Mouse (Mus musculus) spleen, adult 2 months (tissue): ENCODE measurements around the gene Fam227a.

ENCODE experiments used
- CTCF ChIP-seq: fragments of 200-500 bp; IDR thresholded peaks from 2 replicates; pipeline ENCODE4 v1.5.1; 2011; ENCODE audit warnings: mild to moderate bottlenecking, inconsistent platforms; ENCODE audit not compliant: insufficient read depth, insufficient read length, insufficient replicate concordance; ENCODE audit errors: extremely low read depth
- POLR2A ChIP-seq: fragments of 200-500 bp; IDR thresholded peaks from 2 replicates; pipeline ENCODE4 v1.6.1; 2011; ENCODE audit warnings: low read depth, low read length, inconsistent platforms

- TF ChIP-seq CTCF: no peak
- TF ChIP-seq POLR2A: no peak
Measured at GRCm38 (mm10) chr15:79606161-79606560, 52.6 kb downstream of the Fam227a start.
